Mouse (Mus musculus): ENCODE data around the gene Ap3b1. TPM values are rescaled to one million over a fixed set of nuclear protein-coding genes. Genes with fewer than 3 reads are reported as not detected.

Ap3b1 gene
- polyA plus RNA-seq, 1 experiment: 79.3 TPM

DNA sequence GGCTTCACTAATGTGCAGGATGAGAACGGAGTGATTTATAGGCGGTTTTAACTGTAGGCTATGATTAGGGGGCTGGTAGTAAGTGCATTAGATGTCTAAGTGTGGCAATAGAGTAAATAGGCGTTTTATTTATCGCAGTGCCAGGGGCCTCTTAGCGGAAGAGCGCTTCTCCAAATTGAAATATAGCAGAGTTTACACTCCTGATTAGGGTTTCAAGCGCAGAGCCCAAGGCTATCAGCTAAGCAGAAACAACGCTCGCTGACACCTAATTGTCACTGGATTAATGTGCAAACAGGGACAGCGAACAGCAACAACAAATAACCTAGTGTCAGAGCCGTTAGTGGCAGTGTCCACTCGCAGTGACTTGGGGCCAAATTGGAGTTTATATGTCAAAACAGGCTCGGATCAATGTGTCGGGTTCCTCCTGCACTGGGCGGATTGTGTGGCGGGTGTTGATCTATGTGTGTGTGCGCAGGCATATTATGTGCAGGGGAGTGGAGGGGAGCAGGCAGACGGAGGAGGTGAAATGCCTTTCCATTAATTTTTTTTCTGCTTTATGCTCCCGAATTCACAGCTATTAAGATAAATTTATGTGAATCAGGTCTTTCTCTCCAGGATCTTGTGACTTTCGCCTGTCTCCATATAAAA lies 237.8 kb downstream of the Ap3b1 start:
- H3K4me1 ChIP-seq (ENCODE audit: control insufficient read depth, insufficient read depth, low read length): no peaks in the 10 kb centered on the region
- H3K27ac ChIP-seq (ENCODE audit: insufficient read depth, low read length): no peak overlapping the region
- H3K36me3 ChIP-seq (ENCODE audit: control insufficient read depth, insufficient read depth, low read length, poor library complexity, severe bottlenecking): no peaks in the 10 kb centered on the region
- H3K4me3 ChIP-seq (ENCODE audit: low read depth, low read length): peak overlapping the region; percentile 56; the same call in 1 of the 2 replicates
- TF ChIP-seq POLR2A (IDR thresholded peaks at IDR 0.05; ENCODE audit: insufficient read depth, low read length): no peak
- TF ChIP-seq EP300 (IDR thresholded peaks at IDR 0.05; ENCODE audit: insufficient read depth, low read depth, low read length): no peak
- no peak for TF ChIP-seq CTCF (IDR thresholded peaks at IDR 0.05; ENCODE audit: low read depth, low read length)
- H3K9me3 ChIP-seq (replicated peaks; ENCODE audit: control insufficient read depth, insufficient read depth, low read length, poor library complexity, severe bottlenecking): no peaks in the 10 kb centered on the region
- H3K27me3 ChIP-seq (ENCODE audit: control insufficient read depth, insufficient read depth, low read length, poor library complexity, severe bottlenecking): peaks cover 11% of the 10 kb centered on the region
- H3K9ac ChIP-seq (ENCODE audit: low read depth, poor library complexity, severe bottlenecking): no peak overlapping the region; the same call in 1 of the 2 replicates

GRCm38 (mm10) chr13:94599718-94600117 lies 241.0 kb downstream of the Ap3b1 start:
- peaks cover 5% of the 10 kb centered on the region for H3K27me3 ChIP-seq (ENCODE audit: control insufficient read depth, insufficient read depth, low read length, poor library complexity, severe bottlenecking)

DNA sequence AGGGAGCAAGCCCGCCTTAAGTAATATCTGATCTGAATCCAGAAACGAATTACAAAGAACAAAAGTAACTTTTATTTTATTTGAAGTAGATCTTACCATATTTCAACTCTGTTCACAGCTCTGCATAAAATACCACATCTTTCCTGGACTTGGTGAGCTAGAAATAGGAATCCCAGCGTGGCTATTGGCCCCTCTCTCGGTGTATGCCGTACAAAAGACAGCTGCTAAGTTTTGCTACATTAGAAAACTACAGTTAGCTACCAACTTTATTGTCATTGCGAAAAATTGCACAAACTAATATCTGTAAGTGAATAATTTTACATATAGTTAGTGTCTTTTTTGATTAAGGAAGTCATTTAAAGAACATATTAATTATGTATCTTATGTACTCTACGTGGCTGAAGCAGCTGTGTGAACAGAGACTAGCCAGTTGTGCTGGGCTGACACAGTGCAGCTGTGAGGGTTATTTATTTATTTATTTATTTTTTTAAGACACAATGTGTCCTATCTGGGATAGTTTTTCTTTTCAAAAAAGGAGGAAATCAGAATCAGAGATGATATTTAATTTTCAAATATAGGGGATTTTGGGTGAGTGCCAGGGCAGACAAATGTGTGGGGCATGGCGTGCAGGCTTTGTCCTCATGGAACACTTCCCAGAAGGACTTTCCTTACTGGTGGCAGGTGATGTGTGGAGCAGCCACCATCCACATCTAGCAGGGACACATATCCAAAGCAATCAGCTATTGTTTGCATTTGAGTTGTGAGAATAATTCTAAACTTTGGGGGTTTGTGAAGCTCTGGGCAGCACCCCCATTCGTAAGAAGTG lies 248.5 kb downstream of the Ap3b1 start:
- TF ChIP-seq EP300 (IDR thresholded peaks at IDR 0.05; ENCODE audit: insufficient read depth, low read depth, low read length) (no peak), POLR2A (IDR thresholded peaks at IDR 0.05; ENCODE audit: insufficient read depth, low read length) (no peak)
- H3K9me3 ChIP-seq (replicated peaks; ENCODE audit: control insufficient read depth, insufficient read depth, low read length, poor library complexity, severe bottlenecking): no peaks in the 10 kb centered on the region
- no peak overlapping the region for H3K4me3 ChIP-seq (ENCODE audit: low read depth, low read length)
- H3K27me3 ChIP-seq (ENCODE audit: control insufficient read depth, insufficient read depth, low read length, poor library complexity, severe bottlenecking): no peaks in the 10 kb centered on the region
- no peaks in the 10 kb centered on the region for H3K36me3 ChIP-seq (ENCODE audit: control insufficient read depth, insufficient read depth, low read length, poor library complexity, severe bottlenecking)
- no peak overlapping the region for H3K27ac ChIP-seq (ENCODE audit: insufficient read depth, low read length)
- H3K9ac ChIP-seq (ENCODE audit: low read depth, poor library complexity, severe bottlenecking): no peak overlapping the region
- H3K4me1 ChIP-seq (ENCODE audit: control insufficient read depth, insufficient read depth, low read length): no peaks in the 10 kb centered on the region

More at GRCm38 (mm10) chr13:94599718-94600117, 241.0 kb downstream of the Ap3b1 start:
- Histone ChIP-seq H3K9ac (ENCODE audit: low read depth, poor library complexity, severe bottlenecking) (no peak overlapping the region), H3K4me1 (ENCODE audit: control insufficient read depth, insufficient read depth, low read length) (no peaks in the 10 kb centered on the region), H3K36me3 (ENCODE audit: control insufficient read depth, insufficient read depth, low read length, poor library complexity, severe bottlenecking) (no peaks in the 10 kb centered on the region), H3K27ac (ENCODE audit: insufficient read depth, low read length) (no peak overlapping the region), H3K9me3 (replicated peaks; ENCODE audit: control insufficient read depth, insufficient read depth, low read length, poor library complexity, severe bottlenecking) (no peaks in the 10 kb centered on the region), H3K4me3 (ENCODE audit: low read depth, low read length) (no peak overlapping the region)
- TF ChIP-seq EP300 (IDR thresholded peaks at IDR 0.05; ENCODE audit: insufficient read depth, low read depth, low read length): peak; percentile 32; the same call in 1 of the 2 replicates
- TF ChIP-seq POLR2A (IDR thresholded peaks at IDR 0.05; ENCODE audit: insufficient read depth, low read length): no peak
- no peak for TF ChIP-seq CTCF (IDR thresholded peaks at IDR 0.05; ENCODE audit: low read depth, low read length)

DNA sequence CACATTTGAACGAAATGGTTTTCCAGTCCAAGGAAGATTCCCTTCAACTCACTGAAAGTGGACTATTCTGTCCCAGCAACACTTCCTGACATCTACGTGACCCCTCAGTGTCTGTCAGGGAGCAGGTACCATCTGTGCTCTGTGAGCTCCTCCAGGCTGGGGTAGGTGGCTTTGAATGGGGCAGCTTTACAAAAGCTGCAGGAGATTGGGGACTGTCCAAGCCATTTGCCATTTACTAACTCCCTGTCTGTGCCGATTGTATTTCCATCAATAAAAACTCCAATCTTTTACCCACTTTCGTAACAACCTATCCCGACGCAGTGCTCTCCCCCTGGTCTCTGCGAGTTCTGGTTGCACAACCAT lies 249.1 kb downstream of the Ap3b1 start:
- no peaks in the 10 kb centered on the region for H3K27me3 ChIP-seq (ENCODE audit: control insufficient read depth, insufficient read depth, low read length, poor library complexity, severe bottlenecking)
- no peaks in the 10 kb centered on the region for H3K4me1 ChIP-seq (ENCODE audit: control insufficient read depth, insufficient read depth, low read length)
- TF ChIP-seq EP300 (IDR thresholded peaks at IDR 0.05; ENCODE audit: insufficient read depth, low read depth, low read length): no peak
- TF ChIP-seq POLR2A (IDR thresholded peaks at IDR 0.05; ENCODE audit: insufficient read depth, low read length): no peak
- no peak for TF ChIP-seq CTCF (IDR thresholded peaks at IDR 0.05; ENCODE audit: low read depth, low read length)
- no peak overlapping the region for H3K27ac ChIP-seq (ENCODE audit: insufficient read depth, low read length)
- no peaks in the 10 kb centered on the region for H3K36me3 ChIP-seq (ENCODE audit: control insufficient read depth, insufficient read depth, low read length, poor library complexity, severe bottlenecking)
- no peaks in the 10 kb centered on the region for H3K9me3 ChIP-seq (replicated peaks; ENCODE audit: control insufficient read depth, insufficient read depth, low read length, poor library complexity, severe bottlenecking)
- no peak overlapping the region for H3K9ac ChIP-seq (ENCODE audit: low read depth, poor library complexity, severe bottlenecking)
- no peak overlapping the region for H3K4me3 ChIP-seq (ENCODE audit: low read depth, low read length)

- Histone ChIP-seq H3K27me3 (ENCODE audit: control insufficient read depth, insufficient read depth, low read length, poor library complexity, severe bottlenecking) (no peaks in the 10 kb centered on the region), H3K4me3 (ENCODE audit: low read depth, low read length) (no peak overlapping the region)
Observed at GRCm38 (mm10) chr13:94608420-94608831, 249.7 kb downstream of the Ap3b1 start.

DNA sequence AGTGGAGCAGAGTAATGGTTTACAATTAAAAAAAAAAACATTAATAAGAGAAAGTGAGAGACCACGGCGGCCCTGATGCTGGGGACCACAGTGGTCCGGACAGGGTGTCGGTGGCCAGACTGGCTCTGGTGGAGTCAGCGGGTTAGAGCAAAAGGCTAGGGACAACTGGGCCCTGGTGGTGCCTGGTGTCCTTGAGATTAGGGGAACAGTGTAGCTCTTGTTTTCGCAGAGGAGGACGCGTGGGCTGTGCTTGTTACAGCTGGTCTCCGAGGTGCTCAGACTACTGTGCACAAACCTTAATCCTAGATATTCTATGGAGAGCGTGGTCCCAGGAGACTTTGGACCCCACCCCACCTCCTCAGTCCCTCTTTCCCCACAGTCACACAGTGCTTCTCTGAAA lies 250.2 kb downstream of the Ap3b1 start:
- TF ChIP-seq CTCF (IDR thresholded peaks at IDR 0.05; ENCODE audit: low read depth, low read length) (no peak), EP300 (IDR thresholded peaks at IDR 0.05; ENCODE audit: insufficient read depth, low read depth, low read length) (no peak), POLR2A (IDR thresholded peaks at IDR 0.05; ENCODE audit: insufficient read depth, low read length) (no peak)
- Histone ChIP-seq H3K4me3 (ENCODE audit: low read depth, low read length) (peak overlapping the region; percentile 8; the same call in 1 of the 2 replicates), H3K4me1 (ENCODE audit: control insufficient read depth, insufficient read depth, low read length) (no peaks in the 10 kb centered on the region), H3K36me3 (ENCODE audit: control insufficient read depth, insufficient read depth, low read length, poor library complexity, severe bottlenecking) (no peaks in the 10 kb centered on the region), H3K9ac (ENCODE audit: low read depth, poor library complexity, severe bottlenecking) (peak overlapping the region; percentile 25), H3K9me3 (replicated peaks; ENCODE audit: control insufficient read depth, insufficient read depth, low read length, poor library complexity, severe bottlenecking) (no peaks in the 10 kb centered on the region), H3K27me3 (ENCODE audit: control insufficient read depth, insufficient read depth, low read length, poor library complexity, severe bottlenecking) (no peaks in the 10 kb centered on the region), H3K27ac (ENCODE audit: insufficient read depth, low read length) (no peak overlapping the region)

More at GRCm38 (mm10) chr13:94608420-94608831, 249.7 kb downstream of the Ap3b1 start:
- Histone ChIP-seq H3K9me3 (replicated peaks; ENCODE audit: control insufficient read depth, insufficient read depth, low read length, poor library complexity, severe bottlenecking) (no peaks in the 10 kb centered on the region), H3K36me3 (ENCODE audit: control insufficient read depth, insufficient read depth, low read length, poor library complexity, severe bottlenecking) (no peaks in the 10 kb centered on the region), H3K4me1 (ENCODE audit: control insufficient read depth, insufficient read depth, low read length) (no peaks in the 10 kb centered on the region), H3K27ac (ENCODE audit: insufficient read depth, low read length) (no peak overlapping the region), H3K9ac (ENCODE audit: low read depth, poor library complexity, severe bottlenecking) (peak overlapping the region; percentile 25)
- TF ChIP-seq CTCF (IDR thresholded peaks at IDR 0.05; ENCODE audit: low read depth, low read length) (no peak), EP300 (IDR thresholded peaks at IDR 0.05; ENCODE audit: insufficient read depth, low read depth, low read length) (no peak), POLR2A (IDR thresholded peaks at IDR 0.05; ENCODE audit: insufficient read depth, low read length) (no peak)

Other genes with a start within 250 kb of the Ap3b1 start
- gene Scamp1, start 73.1 kb upstream of the Ap3b1 start, polyA plus RNA-seq (2011; ENCODE audit: insufficient read depth, insufficient read length, low read depth, missing spikeins): 43.5 and 47.7 TPM in 2 replicates